Mouse (Mus musculus) embryonic fibroblast, embryonic 13.5 days (primary cell): ENCODE data around the gene Fras1.

Source experiments
- CTCF ChIP-seq: IDR thresholded peaks from 2 replicates; pipeline ENCODE4 v1.5.1; 2011; ENCODE audit warnings: mild to moderate bottlenecking, control low read depth, low read length, moderate library complexity, borderline replicate concordance; ENCODE audit not compliant: insufficient read depth
- POLR2A ChIP-seq: IDR thresholded peaks from 2 replicates; pipeline ENCODE4 v1.6.1; 2011; ENCODE audit warnings: low read depth, mild to moderate bottlenecking, control low read depth, low read length, moderate library complexity

- no peak for TF ChIP-seq CTCF
- TF ChIP-seq POLR2A, result no peak
These were observed 88.4 kb downstream of the Fras1 start for GRCm38 (mm10) chr5:96462197-96462596.
